Mouse (Mus musculus) heart, postnatal 14 days (tissue): ENCODE data around the gene Fam177a. TPM values are rescaled to one million over a fixed set of nuclear protein-coding genes. Genes with fewer than 3 reads are reported as not detected.
"Not testable (repeated sequence)": the region's sequence is repeated elsewhere in the genome, so short reads cannot be mapped to it uniquely, and the experiment has no call there.

Source experiments
- DNase-seq, 2 experiments: peaks; one replicate each; pipeline ENCODE4 v3.0.0; 2021 to 2022
- intact Hi-C: fragments of 180-260 bp; cut with DNase I; formaldehyde crosslinking; loops from one replicate; pipeline ENCODE4 v1.15.1; 2025
- long read RNA-seq, 2 experiments: library from polyadenylated mRNA; stranded (forward); transcript quantifications; one replicate each; pipeline ENCODE4 v2.0.0; 2021
- total RNA-seq, 2 experiments: library from RNA; stranded (reverse); gene quantifications; 2 replicates each; pipeline ENCODE4 v1.2.3; 2021

Gene Fam177a
- total RNA-seq, result 10 to 100 TPM; 11.9 to 13.1 TPM
- long read RNA-seq, experiment 1, transcript Fam177a-201 (5 exons, 3,922 nt), result major isoform, 23 of 27 reads
- long read RNA-seq, experiment 1, partial matches to known transcripts, result 0 of 27 reads
- long read RNA-seq, experiment 1, other reads (novel, unspliced or antisense), result 4 of 27 reads
- long read RNA-seq, experiment 2, transcript Fam177a-201 (5 exons, 3,922 nt), result major isoform, 27 of 29 reads
- long read RNA-seq, experiment 2, partial matches to known transcripts, result 1 of 29 reads
- long read RNA-seq, experiment 2, other reads (novel, unspliced or antisense), result 1 of 29 reads

DNA sequence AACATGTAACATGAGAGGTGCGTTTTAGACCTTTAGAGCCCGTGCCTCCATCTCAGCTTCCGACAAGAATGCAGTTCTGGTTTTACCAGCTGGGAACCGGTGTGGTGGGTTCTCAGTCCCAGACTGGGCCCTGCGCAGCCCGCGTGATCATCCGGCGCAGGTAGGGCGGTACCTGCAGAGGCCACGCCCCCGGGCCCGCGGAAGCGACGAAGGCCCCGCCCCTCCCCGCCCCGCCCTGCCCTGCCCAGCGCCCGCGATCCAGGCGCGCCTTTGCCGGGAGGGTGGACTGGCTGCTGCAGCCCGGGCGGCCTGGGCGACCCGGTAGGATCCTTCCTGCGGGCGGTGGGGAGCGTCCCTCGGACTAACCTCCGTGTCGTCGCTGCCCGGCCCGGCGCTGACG lies at the start of gene Fam177a:
Gene Fam177a, plus strand, starts transcription at position 228 of the 400 bp plus-strand sequence.
- intact Hi-C loops, DNase-seq: not testable (repeated sequence)

DNA sequence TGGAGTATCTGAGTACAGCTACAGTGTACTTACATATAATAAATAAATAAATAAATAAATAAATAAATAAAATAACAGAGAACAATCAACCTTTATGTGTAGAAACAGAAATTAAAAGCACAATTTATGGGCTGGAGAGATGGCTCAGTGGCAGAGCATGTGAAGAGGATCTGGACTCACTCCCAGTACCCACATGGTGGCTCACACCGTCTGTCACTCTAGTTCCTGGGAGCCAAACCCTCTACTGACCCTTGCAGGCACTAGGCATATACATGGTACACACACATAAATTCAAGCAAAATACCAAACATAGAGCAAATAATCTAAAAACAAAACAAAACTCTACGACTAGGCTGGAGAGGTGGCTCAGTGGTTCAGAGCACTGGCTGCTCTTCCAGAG lies 49.0 kb upstream of the Fam177a start:
- no peak for DNase-seq
- intact Hi-C loops, result no loop called here

DNA sequence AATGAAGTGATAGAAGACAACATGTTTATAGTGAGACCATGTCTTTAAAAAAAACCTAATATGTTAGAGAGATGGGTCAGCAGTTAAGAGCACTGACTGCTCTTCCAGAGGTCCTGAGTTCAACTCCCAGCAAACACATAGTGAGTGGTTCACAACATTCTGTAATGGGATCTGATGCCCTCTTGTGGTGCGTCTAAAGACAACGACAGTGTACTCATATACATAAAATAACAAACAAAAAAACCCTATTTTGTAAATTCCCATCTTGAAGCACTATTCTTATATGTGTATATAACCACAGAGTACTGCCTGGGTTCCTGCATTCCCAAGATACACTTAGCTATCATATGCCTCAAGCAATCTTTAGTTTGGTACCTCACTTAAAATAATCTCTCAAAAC lies 45.6 kb upstream of the Fam177a start:
- intact Hi-C loops, DNase-seq: not testable (repeated sequence)

DNA sequence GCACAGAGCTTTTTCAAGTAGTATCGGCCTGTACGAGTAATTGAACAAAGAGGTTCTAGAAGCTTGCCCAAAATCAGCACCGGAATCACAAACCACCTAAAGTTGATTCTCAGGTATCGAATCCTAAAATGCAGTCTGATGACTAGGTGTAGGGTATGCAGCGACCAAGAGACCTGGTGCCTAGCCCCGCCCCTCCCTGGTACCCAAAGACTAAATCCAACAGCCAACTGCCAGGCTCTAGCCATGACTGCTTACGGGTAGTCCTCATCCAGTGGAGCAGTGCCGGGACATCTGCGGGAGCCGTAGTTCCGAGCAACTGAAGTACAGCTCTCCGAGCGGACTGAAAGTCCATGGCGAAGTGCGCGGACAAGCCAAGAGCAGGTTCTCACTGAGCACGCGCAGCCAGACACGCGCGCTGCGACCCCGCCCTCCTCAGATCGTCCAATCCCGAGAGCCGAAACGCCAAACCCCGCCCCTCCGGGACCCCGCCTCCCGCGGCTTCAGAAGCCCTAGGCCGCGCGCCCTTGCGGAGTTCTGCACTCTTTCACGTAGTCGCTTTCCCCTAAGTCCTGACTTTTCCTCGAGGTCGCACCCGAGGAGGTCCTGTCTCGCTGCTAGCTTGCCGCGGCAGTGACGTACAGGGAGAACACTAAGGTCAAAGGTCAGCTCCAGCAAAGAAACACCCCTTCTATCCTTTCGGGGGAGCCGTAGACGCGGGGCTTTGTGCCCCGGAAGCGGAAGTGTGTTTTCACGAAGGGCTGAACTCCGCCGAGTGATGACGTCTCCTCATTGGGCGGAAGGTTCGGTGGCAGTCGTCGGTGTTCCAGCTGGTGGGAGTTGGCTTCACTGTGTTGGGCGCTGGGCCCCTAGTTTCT lies 44.3 kb upstream of the Fam177a start, which contains the start of the genes 2700097O09Rik and Srp54a:
Gene 2700097O09Rik, minus strand, starts transcription at position 385 of the 875 bp plus-strand sequence.
Gene Srp54a, plus strand, starts transcription at position 537 of the 875 bp plus-strand sequence.
- peak; percentile 93 to 95 for DNase-seq
- intact Hi-C loops, result not testable (repeated sequence)

DNA sequence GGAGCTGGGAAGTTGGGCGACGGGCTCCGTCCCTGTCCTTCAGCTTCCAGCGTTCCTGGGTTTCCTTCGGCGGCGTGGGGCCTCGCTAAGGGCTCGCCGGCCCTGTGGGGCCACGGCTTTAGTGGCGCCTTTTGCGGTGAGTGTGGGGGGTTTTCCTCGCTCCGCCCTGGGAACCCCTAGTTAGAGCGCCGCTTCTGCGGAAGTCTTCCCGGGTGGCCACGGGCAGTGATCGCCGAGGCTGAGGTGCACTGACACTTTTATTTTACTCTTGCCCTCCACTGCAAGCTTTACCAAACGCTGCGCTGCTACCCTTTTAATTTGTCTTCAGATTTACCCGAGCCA lies 43.7 kb upstream of the Fam177a start:
- intact Hi-C loops, DNase-seq: not testable (repeated sequence)

DNA sequence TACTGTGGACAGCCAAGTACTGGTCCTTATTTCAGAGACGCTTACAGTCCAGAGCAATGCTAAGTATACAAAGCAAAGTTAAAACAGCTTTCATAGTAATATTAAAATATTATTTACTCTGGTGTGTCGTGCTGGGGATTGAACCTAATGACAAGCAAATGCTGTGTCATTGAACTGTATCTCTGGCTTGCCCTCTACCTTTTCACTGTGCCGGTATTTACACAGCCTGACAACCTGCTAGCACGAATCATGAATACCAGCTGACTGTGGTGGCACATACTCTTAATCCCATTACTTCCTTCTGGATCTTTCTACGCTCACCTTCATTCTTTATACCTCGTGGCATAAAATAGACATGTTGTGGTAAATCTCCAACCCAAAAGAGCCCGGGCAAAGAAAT lies 32.1 kb upstream of the Fam177a start:
- DNase-seq, intact Hi-C loops: not testable (repeated sequence)

DNA sequence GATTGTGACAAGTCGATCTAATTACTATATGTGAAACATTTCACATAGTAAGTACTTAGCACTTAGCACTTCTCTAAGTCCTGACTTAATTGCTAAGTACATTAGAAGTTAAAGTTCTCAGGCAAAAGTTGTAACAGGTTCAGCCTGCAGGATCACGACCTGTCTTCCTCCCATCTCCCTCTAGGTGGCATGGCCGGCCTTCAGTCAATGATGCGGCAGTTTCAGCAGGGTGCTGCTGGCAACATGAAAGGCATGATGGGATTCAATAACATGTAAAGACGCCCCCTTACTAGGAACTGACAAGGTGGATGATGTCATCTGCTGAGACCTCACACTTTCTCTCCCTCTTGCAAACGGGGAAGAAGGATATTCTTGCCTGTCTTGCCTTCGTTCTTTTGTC lies 11.7 kb upstream of the Fam177a start:
- DNase-seq, intact Hi-C loops: not testable (repeated sequence)

DNA sequence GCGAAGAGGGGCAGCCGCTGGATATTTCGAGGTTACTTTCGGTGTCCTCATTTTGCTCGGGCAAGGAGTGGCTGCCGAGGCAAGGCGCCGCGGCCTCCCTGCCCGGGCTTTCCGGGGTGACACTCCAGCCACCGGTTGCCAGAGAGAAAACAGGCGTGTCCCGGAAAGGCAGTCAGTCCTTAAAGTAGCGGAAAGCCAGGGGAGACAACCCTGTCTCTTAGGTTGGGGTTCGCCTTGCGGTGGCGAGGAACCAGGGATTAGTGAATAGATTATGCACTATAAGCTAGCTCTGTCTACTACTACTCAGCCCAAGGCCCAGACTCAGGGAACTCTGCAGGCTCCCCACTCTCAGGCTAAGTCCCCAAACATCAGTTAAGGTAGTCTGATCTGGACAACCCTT lies 462 bp downstream of the Fam177a start:
- intact Hi-C loops, DNase-seq: not testable (repeated sequence)

DNA sequence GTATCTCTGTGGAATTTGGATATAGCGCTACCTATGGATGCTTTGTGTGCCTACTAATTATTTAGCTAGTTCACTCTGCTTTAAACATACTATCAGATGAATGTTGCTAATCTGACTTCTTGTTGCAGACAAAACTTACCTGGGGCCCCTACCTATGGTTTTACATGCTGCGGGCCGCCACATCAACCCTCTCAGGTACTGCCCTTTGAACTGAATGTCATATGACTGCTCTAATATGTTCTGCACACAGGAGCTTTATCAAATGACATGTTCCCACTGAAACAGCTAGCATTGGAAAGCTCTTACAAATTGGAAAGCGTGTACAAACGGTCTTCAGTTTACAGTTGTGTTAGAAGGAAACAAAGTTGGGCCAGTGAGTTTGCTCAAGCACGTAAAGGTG lies 11.3 kb downstream of the Fam177a start:
- DNase-seq, intact Hi-C loops: not testable (repeated sequence)

DNA sequence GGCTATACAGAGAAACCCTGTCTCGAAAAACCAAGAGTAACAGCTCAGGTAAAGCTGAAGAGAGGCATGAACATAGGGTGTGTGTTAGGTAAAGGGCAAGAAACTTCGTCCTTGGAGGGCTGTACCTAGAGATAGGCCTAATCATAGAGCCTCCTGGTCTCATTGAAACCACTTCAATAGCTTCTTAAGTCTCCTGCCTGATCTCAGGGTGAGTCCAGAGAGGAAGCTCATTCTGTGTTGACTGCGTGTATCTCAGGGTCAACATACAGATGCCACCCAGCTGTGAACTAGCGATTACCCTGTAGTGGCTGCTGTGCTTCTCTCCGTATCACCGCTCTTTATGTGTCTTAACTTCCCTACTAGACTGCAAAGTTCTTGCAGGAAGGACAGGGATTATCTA lies 13.6 kb downstream of the Fam177a start:
- DNase-seq, intact Hi-C loops: not testable (repeated sequence)

DNA sequence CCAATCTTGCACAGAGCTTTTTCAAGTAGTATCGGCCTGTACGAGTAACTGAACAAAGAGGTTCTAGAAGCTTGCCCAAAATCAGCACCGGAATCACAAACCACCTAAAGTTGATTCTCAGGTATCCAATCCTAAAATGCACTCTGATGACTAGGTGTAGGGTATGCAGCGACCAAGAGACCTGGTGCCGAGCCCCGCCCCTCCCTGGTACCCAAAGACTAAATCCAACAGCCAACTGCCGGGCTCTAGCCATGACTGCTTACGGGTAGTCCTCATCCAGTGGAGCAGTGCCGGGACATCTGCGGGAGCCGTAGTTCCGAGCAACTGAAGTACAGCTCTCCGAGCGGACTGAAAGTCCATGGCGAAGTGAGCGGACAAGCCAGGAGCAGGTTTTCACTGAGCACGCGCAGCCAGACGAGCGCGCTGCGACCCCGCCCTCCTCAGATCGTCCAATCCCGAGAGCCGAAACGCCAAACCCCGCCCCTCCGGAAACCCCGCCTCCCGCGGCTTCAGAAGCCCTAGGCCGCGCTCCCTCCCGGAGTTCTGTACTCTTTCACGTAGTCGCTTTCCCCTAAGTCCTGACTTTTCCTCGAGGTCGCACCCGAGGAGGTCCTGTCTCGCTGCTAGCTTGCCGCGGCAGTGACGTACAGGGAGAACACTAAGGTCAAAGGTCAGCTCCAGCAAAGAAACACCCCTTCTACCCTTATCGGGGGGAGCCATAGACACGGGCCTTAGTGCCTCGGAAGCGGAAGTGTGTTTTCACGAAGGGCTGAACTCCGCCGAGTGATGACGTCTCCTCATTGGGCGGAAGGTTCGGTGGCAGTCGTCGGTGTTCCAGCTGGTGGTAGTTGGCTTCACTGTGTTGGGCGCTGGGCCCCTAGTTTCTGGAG lies 30.5 kb downstream of the Fam177a start, which contains the start of gene Srp54b:
Gene Srp54b, plus strand, starts transcription at position 546 of the 890 bp plus-strand sequence.
- DNase-seq, intact Hi-C loops: not testable (repeated sequence)

DNA sequence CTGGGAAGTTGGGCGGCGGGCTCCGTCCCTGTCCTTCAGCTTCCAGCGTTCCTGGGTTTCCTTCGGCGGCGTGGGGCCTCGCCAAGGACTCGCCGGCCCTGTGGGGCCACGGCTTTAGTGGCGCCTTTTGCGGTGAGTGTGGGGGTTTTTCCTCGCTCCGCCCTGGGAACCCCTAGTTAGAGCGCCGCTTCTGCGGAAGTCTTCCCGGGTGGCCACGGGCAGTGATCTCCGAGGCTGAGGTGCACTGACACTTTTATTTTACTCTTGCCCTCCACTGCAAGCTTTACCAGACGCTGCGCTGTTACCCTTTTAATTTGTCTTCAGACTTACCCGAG lies 31.1 kb downstream of the Fam177a start:
- intact Hi-C loops, DNase-seq: not testable (repeated sequence)

DNA sequence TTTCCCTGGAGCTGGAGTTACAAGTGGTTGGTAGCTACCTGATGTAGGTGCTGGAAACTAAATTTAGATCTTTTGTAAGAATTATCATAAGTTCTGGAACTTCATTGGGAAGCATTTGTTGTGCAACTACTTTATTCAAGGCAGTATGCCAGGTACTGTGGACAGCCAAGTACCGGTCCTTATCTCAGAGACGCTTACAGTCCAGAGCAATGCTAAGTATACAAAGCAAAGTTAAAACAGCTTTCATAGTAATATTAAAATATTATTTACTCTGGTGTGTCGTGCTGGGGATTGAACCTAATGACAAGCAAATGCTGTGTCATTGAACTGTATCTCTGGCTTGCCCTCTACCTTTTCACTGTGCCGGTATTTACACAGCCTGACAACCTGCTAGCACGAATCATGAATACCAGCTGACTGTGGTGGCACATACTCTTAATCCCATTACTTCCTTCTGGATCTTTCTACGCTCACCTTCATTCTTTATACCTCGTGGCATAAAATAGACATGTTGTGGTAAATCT lies 42.8 kb downstream of the Fam177a start:
- DNase-seq, intact Hi-C loops: not testable (repeated sequence)

DNA sequence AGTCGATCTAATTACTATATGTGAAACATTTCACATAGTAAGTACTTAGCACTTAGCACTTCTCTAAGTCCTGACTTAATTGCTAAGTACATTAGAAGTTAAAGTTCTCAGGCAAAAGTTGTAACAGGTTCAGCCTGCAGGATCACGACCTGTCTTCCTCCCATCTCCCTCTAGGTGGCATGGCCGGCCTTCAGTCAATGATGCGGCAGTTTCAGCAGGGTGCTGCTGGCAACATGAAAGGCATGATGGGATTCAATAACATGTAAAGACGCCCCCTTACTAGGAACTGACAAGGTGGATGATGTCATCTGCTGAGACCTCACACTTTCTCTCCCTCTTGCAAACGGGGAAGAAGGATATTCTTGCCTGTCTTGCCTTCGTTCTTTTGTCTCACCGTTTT lies 63.4 kb downstream of the Fam177a start:
- DNase-seq, intact Hi-C loops: not testable (repeated sequence)

DNA sequence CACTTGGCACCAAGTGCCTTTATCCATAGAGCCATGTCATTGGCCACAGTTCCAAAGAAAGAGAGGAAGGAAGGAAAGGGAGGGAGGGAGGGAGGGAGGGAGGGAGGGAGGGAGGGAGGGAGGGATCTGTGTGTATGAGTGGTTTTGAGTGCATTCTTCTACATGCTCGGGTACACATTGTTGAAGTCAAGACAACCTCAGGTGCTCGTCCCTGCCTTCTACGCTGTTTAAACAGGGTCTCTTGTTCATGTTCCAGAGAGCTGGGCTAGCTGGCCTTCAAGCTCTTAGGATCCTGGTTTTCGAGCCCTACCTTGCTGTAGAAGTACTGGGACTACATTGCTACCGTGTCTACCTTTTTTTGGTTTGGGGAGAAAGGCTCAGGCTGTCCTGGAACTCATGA lies 64.9 kb downstream of the Fam177a start:
- intact Hi-C loops, result not testable (repeated sequence)

More for the DNA sequence above, 64.9 kb downstream of the Fam177a start:
- not testable (repeated sequence) for DNase-seq

Other genes with a start within 250 kb of the Fam177a start
- not detected for gene Gm20403, start 137.9 kb upstream of the Fam177a start, total RNA-seq
- gene Baz1a, start 110.1 kb upstream of the Fam177a start, total RNA-seq, result 10 to 100 TPM in 1 of 2 experiments, 1 to 10 TPM in 1; 9.9 to 10.4 TPM
- 1 to 10 TPM; 8.3 to 8.7 TPM for gene 2700097O09Rik, start 44.4 kb upstream of the Fam177a start, total RNA-seq
- gene Srp54a, start 44.2 kb upstream of the Fam177a start, total RNA-seq, result 10 to 100 TPM; 85.5 to 90.1 TPM
- 10 to 100 TPM; 36.5 to 44.1 TPM for gene Srp54b, start 30.6 kb downstream of the Fam177a start, total RNA-seq
- gene 1700047I17Rik2, start 75.1 kb downstream of the Fam177a start, total RNA-seq, result 1 to 10 TPM in 1 of 2 experiments, not detected in 1; 2.3 TPM
- 10 to 100 TPM; 25.5 to 26.9 TPM for gene Srp54c, start 105.7 kb downstream of the Fam177a start, total RNA-seq
- 1 to 10 TPM; 8.2 to 9.2 TPM for gene 1110008L16Rik, start 175.1 kb downstream of the Fam177a start, total RNA-seq
- 1 to 10 TPM; 8.3 to 8.9 TPM for gene Ppp2r3c, start 178.5 kb downstream of the Fam177a start, total RNA-seq